8 mouse cellular contexts compared by ENCODE assay signal in the genomic region with DNA sequence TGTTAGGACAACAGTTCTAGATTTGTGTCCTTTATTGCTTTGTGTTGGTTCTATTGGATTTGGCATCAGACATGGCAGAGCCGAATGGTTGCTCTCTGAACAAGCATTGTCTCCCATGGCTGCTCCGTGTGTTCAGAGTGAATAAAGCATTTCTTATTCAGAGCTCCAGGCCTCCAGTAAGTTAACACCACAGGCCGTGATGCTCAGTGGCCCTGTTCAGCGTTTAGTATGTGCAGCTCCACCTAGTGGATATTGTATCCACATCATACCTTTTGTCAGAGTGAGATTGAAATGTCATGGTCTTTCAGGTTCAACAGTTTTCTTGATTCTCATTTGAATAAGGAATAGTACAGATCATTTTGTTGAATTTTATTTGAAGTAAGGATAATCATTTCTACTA. TPM values are rescaled to one million over a fixed set of nuclear protein-coding genes. Genes with fewer than 3 reads are reported as not detected.
DNase-seq lines count a peak whose midpoint lies in the region; ATAC-seq and TF ChIP-seq lines count a peak whose summit lies in the region.
"Had no signal": no experiment of that assay in that cellular context is flagged by ENCODE, and none has a peak within 500 bp of the region (broad histone marks: within the 10 kb centered on the region; RNA-seq: fewer than 3 reads in every experiment).

No protein-coding gene starts in this region.

- no peaks in the 10 kb centered on the region for H3K27me3 ChIP-seq in E14TG2a.4 (ENCODE audit: insufficient read depth, low read length)
- H3K27me3 ChIP-seq: stomach, embryonic 15.5 days had no signal

- peak; percentile 52 for TF ChIP-seq CTCF in E14TG2a.4 (conservative IDR thresholded peaks at IDR 0.05; ENCODE audit: low read length)

- no peak overlapping the region for H3K4me3 ChIP-seq in E14TG2a.4 (replicated peaks; ENCODE audit: low read length)
- H3K4me3 ChIP-seq: stomach, embryonic 15.5 days had no signal

- H3K4me1 ChIP-seq in E14TG2a.4 (replicated peaks; ENCODE audit: low read depth, low read length): peaks cover 28% of the 10 kb centered on the region
- H3K4me1 ChIP-seq: stomach, embryonic 15.5 days had no signal

- H3K9me3 ChIP-seq in E14TG2a.4 (ENCODE audit: low read length): no peaks in the 10 kb centered on the region
- H3K9me3 ChIP-seq: stomach, embryonic 15.5 days had no signal

- H3K36me3 ChIP-seq in E14TG2a.4 (ENCODE audit: insufficient read depth, low read length): peaks cover 15% of the 10 kb centered on the region
- H3K36me3 ChIP-seq: stomach, embryonic 15.5 days had no signal

- peak; percentile 87 for ATAC-seq in granulocyte monocyte progenitor cell, adult 5-6 weeks (replicated peaks; ENCODE audit: poor library complexity, severe bottlenecking)

- DNase-seq in B cell, adult 2 months: peak; percentile 34 to 40
- DNase-seq in cerebellum, adult 9-10 months: peak; percentile 58
- DNase-seq in liver: peak; percentile 28
- peak; percentile 66 for DNase-seq in naive thymus-derived CD4-positive, alpha-beta T cell, adult 2 months (ENCODE audit: low read depth)
- no peak for DNase-seq in urinary bladder, postnatal 10 days (ENCODE audit: low spot score)

RNA-seq across cellular contexts. Expression of a gene that starts 44.2 kb away (rescaled TPM):
- 52.8 and 56.1 TPM in 2 replicates for total RNA-seq in granulocyte monocyte progenitor cell, adult 5-6 weeks (2014; fragmentation: Nextera tagmentation)
- 39.5 and 48.1 TPM in 2 replicates for total RNA-seq in granulocyte monocyte progenitor cell, adult 5-6 weeks (2017)

RNA-seq across cellular contexts. Expression of a gene that starts 51.8 kb away (rescaled TPM):
- 73.5 and 80.6 TPM in 2 replicates for total RNA-seq in granulocyte monocyte progenitor cell, adult 5-6 weeks (2014; fragmentation: Nextera tagmentation)
- 96.2 and 105 TPM in 2 replicates for total RNA-seq in granulocyte monocyte progenitor cell, adult 5-6 weeks (2017)
